Mouse (Mus musculus): ENCODE measurements around the gene Gm4744.
"Not testable (repeated sequence)": the region's sequence is repeated elsewhere in the genome, so short reads cannot be mapped to it uniquely, and the experiment has no call there.

Gene Gm4744

GRCm38 (mm10) chr6:40951770-40952169 is at the start of gene Gm4744:
Gene Gm4744, minus strand, starts transcription at chr6:40951870.
- no peak for DNase-seq

- not testable (repeated sequence) for DNase-seq
Observed at GRCm38 (mm10) chr6:40999379-40999778, 47.7 kb upstream of the Gm4744 start, which contains the start of gene Gm2663. Gene Gm2663, minus strand, starts transcription at chr6:40999479.

- not testable (repeated sequence) for DNase-seq
Observed at GRCm38 (mm10) chr6:40964454-40964853, 12.8 kb upstream of the Gm4744 start, which contains the start of gene 1810009J06Rik. Gene 1810009J06Rik, plus strand, starts transcription at chr6:40964754.

- DNase-seq, result no peak
Observed at GRCm38 (mm10) chr6:40953716-40954115, 2.0 kb upstream of the Gm4744 start.

GRCm38 (mm10) chr6:40940457-40940856 is 11.2 kb downstream of the Gm4744 start, which contains the start of gene 1700074P13Rik:
Gene 1700074P13Rik, minus strand, starts transcription at chr6:40940557.
- DNase-seq, result no peak

GRCm38 (mm10) chr6:40919954-40920353 is 31.7 kb downstream of the Gm4744 start:
- DNase-seq, result no peak

GRCm38 (mm10) chr6:40900287-40900686 is 51.4 kb downstream of the Gm4744 start, which contains the start of gene Prss58:
Gene Prss58, minus strand, starts transcription at chr6:40900387.
- DNase-seq, result no peak

Measured in kidney, adult 8-10 months (tissue).